Mouse (Mus musculus) neural tube, embryonic 14.5 days (tissue): Measurements from ENCODE around the gene Capn12. TPM values are rescaled to one million over a fixed set of nuclear protein-coding genes. Genes with fewer than 3 reads are reported as not detected.
"Not testable (repeated sequence)": the region's sequence is repeated elsewhere in the genome, so short reads cannot be mapped to it uniquely, and the experiment has no call there.

Experiments used
- ATAC-seq: fragments of 200-750 bp; cut with Nextera tagmentation; 2 replicates; pipeline ENCODE4 v1.8.0; 2017; ENCODE audit warnings: low read depth, mild to moderate bottlenecking, moderate TSS enrichment, moderate library complexity
- H3K27ac ChIP-seq: fragments of 300-500 bp; sonication (generic); 2 replicates; pipeline ENCODE4 v1.5.1; 2014; ENCODE audit warnings: low read depth, mild to moderate bottlenecking, control low read depth, low read length, moderate library complexity, mixed read lengths
- H3K27me3 ChIP-seq: fragments of 300-500 bp; sonication (generic); 2 replicates; pipeline ENCODE4 v1.6.1; 2014; ENCODE audit warnings: low read length; ENCODE audit not compliant: control insufficient read depth, insufficient read depth
- H3K36me3 ChIP-seq: fragments of 300-500 bp; sonication (generic); 2 replicates; pipeline ENCODE4 v1.6.1; 2014; ENCODE audit warnings: low read length, mixed read lengths; ENCODE audit not compliant: control insufficient read depth, insufficient read depth
- H3K4me1 ChIP-seq: fragments of 300-500 bp; sonication (generic); 2 replicates; pipeline ENCODE4 v1.6.1; 2014; ENCODE audit warnings: low read length; ENCODE audit not compliant: control insufficient read depth, insufficient read depth
- H3K4me2 ChIP-seq: fragments of 300-500 bp; sonication (generic); 2 replicates; pipeline ENCODE4 v1.6.1; 2014; ENCODE audit warnings: mild to moderate bottlenecking, low read depth, low read length, control low read depth
- H3K4me3 ChIP-seq: fragments of 300-500 bp; sonication (generic); 2 replicates; pipeline ENCODE4 v1.5.1; 2014; ENCODE audit warnings: low read depth, low read length, control low read depth, mixed read lengths
- H3K9ac ChIP-seq: fragments of 300-500 bp; sonication (generic); replicated peaks from 2 replicates; pipeline ENCODE4 v1.6.1; 2014; ENCODE audit warnings: low read depth, mild to moderate bottlenecking, control low read depth, low read length, mixed read lengths
- H3K9me3 ChIP-seq: fragments of 300-500 bp; sonication (generic); 2 replicates; pipeline ENCODE4 v1.6.1; 2016; ENCODE audit warnings: low read length; ENCODE audit not compliant: control insufficient read depth
- WGBS: fragments of 180-500 bp; shearing (Covaris S2); extraction: QIAGEN DNeasy Blood & Tissue Kit; methylation state at CpG from one replicate; pipeline ENCODE4 v1.1.7; 2014; 5-methylcytosine and 5-hydroxymethylcytosine counted together
- polyA plus RNA-seq: library from polyadenylated mRNA; unstranded; fragments of >200 nt; fragmentation: Nextera tagmentation; extraction: Ambion mirVana; gene quantifications from 2 replicates; pipeline ENCODE4 v1.2.1, GENCODE M21; 2014

Capn12 gene
- polyA plus RNA-seq, 1 experiment from 2014 or later, result 0.90 TPM

DNA sequence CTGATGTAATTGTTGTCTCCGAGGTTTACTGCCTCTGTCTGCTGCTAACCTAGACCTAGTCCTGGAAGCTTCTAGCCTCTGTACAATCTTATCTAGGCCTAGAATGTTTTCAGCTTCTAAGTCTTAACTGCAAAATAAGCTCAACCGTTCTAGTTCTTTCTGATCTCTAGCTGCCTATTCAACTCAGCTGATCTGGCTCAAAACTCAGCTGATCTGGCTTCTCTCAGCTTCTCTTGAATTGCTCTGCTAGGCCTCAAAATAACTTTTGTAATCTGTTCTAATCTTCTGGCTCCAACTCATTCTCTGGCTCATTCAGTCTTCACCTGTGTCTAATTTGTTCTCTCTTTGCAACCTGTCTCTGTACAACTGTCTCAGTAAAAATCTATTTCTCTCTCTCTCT lies 6.7 kb upstream of the Capn12 start:
- H3K36me3 ChIP-seq, result no peaks in the 10 kb centered on the region
- ATAC-seq, result no peak
- H3K4me3 ChIP-seq, result no peak overlapping the region
- no peaks in the 10 kb centered on the region for H3K9me3 ChIP-seq
- H3K4me1 ChIP-seq, result no peaks in the 10 kb centered on the region
- H3K4me2 ChIP-seq, result no peak overlapping the region
- WGBS, result 60% methylated on average over 2 of the region's 2 CpGs
- H3K27me3 ChIP-seq, result no peaks in the 10 kb centered on the region
- H3K27ac ChIP-seq, result no peak overlapping the region
- no peak overlapping the region for H3K9ac ChIP-seq

- Histone ChIP-seq H3K36me3 (no peaks in the 10 kb centered on the region), H3K4me2 (no peak overlapping the region), H3K9ac (no peak overlapping the region), H3K27ac (no peak overlapping the region), H3K4me1 (no peaks in the 10 kb centered on the region), H3K4me3 (no peak overlapping the region), H3K9me3 (no peaks in the 10 kb centered on the region), H3K27me3 (no peaks in the 10 kb centered on the region)
- WGBS, result 79% methylated on average over 4 of the region's 4 CpGs
- ATAC-seq, result no peak
Observed at GRCm38 (mm10) chr7:28876099-28876498, 5.1 kb upstream of the Capn12 start.

DNA sequence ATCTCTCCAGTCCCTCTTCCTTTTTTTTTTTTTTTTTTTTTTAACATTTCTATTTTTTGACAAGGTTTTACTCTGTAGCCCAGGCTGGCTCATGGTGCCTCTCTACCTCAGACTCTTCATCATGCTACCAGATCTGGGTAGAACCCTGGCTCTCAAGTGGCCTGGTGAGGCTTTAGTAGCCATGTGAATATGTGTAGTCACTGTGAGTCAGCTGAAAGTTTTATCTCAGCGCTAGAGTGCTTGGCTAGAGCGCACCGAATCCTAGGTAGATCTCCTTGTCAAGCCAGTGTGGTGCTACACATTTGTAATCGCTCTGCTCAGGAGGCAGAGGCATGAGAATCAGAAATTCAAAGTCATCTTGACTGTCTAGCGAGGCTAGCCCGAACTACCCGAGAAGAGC lies 4.1 kb upstream of the Capn12 start:
- Histone ChIP-seq H3K27ac (no peak overlapping the region), H3K9me3 (no peaks in the 10 kb centered on the region), H3K9ac (no peak overlapping the region), H3K4me2 (no peak overlapping the region), H3K4me3 (no peak overlapping the region), H3K4me1 (no peaks in the 10 kb centered on the region), H3K27me3 (no peaks in the 10 kb centered on the region), H3K36me3 (no peaks in the 10 kb centered on the region)
- ATAC-seq, result no peak
- 90% methylated on average over 7 of the region's 7 CpGs for WGBS

DNA sequence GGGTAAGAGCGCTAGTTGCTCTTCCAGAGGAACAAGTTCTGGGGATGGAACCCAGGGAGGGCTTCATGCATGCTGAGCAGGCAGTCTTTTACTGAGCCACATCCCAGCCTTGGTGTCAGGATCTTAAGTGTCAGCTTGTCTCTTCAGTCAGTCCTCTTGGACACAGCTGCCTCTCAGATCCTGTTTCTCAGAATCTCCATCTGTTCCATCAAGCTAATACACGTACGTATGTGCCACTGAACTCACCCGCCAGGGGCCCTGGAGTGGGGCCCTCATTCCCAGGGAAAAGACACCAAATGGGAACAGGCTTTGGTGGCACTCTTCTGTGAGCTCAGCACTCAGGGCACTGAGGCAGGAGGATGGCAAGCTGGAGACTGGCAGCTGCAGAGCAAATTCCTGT lies 3.4 kb upstream of the Capn12 start:
- H3K4me2 ChIP-seq, result no peak overlapping the region
- no peaks in the 10 kb centered on the region for H3K9me3 ChIP-seq
- no peaks in the 10 kb centered on the region for H3K27me3 ChIP-seq
- H3K4me1 ChIP-seq, result no peaks in the 10 kb centered on the region
- no peak overlapping the region for H3K9ac ChIP-seq
- no peaks in the 10 kb centered on the region for H3K36me3 ChIP-seq
- no peak overlapping the region for H3K4me3 ChIP-seq
- no peak for ATAC-seq
- 80% methylated on average over 4 of the region's 4 CpGs for WGBS
- H3K27ac ChIP-seq, result no peak overlapping the region

- H3K27ac ChIP-seq, result no peak overlapping the region
- no peaks in the 10 kb centered on the region for H3K9me3 ChIP-seq
- ATAC-seq, result no peak
- no peaks in the 10 kb centered on the region for H3K36me3 ChIP-seq
- no peaks in the 10 kb centered on the region for H3K4me1 ChIP-seq
- 78% methylated on average over 7 of the region's 7 CpGs for WGBS
- H3K9ac ChIP-seq, result no peak overlapping the region
- H3K27me3 ChIP-seq, result no peaks in the 10 kb centered on the region
- H3K4me3 ChIP-seq, result no peak overlapping the region
- H3K4me2 ChIP-seq, result no peak overlapping the region
Observed at GRCm38 (mm10) chr7:28879606-28880005, 1.6 kb upstream of the Capn12 start.

DNA sequence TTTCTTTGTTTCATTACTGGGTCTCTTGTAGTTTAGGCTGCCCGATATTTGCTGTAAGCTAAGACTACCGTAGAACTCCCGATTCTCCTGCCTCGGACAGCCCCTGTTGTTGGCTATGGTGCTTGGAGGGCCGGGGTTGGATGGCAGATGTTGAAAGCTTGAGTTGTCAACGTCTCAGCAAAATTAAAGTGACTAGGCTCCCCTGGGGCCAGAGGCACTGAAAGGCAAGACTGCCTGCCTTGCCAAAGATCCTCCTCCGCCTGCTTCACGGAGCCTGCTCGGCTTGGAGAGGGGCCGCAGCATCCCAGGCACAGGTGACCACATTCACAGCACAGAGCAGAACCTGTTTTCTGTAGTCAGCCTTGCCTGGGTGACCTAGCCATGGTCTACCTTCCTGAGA lies 668 bp upstream of the Capn12 start:
- H3K27ac ChIP-seq, result no peak overlapping the region
- no peak overlapping the region for H3K4me2 ChIP-seq
- 73% methylated on average over 10 of the region's 10 CpGs for WGBS
- no peak for ATAC-seq
- H3K9me3 ChIP-seq, result no peaks in the 10 kb centered on the region
- H3K36me3 ChIP-seq, result no peaks in the 10 kb centered on the region
- no peaks in the 10 kb centered on the region for H3K4me1 ChIP-seq
- no peak overlapping the region for H3K9ac ChIP-seq
- H3K4me3 ChIP-seq, result no peak overlapping the region
- H3K27me3 ChIP-seq, result no peaks in the 10 kb centered on the region

DNA sequence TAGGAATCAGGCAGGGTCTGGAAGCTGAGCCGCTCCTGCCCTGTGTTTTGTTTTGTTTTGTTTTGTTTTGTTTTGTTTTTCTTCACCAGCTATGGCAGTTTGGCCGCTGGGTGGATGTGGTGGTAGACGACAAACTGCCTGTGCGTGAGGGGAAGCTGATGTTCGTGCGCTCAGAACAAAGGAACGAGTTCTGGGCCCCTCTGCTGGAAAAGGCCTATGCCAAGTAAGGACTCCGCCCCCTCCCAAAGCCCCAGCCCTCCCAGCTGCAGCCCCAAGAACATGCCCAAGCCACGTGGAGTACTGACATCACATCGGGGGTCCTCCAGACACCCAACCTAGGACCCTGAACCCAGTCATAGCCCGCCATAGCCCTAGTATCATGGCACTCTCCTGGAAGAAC lies 1.8 kb downstream of the Capn12 start:
- no peak overlapping the region for H3K27ac ChIP-seq
- WGBS, result 81% methylated on average over 11 of the region's 11 CpGs
- peaks cover 7% of the 10 kb centered on the region; the same call in 1 of the 2 replicates for H3K27me3 ChIP-seq
- no peaks in the 10 kb centered on the region for H3K36me3 ChIP-seq
- no peak overlapping the region for H3K4me3 ChIP-seq
- no peak overlapping the region for H3K9ac ChIP-seq
- H3K9me3 ChIP-seq, result no peaks in the 10 kb centered on the region
- ATAC-seq, result no peak
- H3K4me2 ChIP-seq, result no peak overlapping the region
- H3K4me1 ChIP-seq, result no peaks in the 10 kb centered on the region

DNA sequence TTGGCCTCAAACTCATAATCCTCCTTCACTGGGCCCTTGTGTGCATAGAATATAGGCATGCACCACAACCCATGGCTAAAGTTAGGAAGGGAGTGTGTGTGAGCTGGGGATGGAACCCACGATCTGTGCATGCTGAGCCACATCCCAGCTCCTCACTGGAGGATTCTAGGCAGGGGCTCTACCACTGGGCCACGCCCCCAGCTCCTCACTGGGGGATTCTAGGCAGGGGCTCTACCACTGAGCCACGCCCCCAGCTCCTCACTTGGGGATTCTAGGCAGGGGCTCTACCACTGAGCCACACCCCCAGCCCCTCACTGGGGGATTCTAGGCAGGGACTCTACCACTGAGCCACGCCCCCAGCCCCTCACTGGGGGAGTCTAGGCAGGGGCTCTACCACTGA lies 2.5 kb downstream of the Capn12 start:
- H3K4me3 ChIP-seq, H3K27ac ChIP-seq, H3K36me3 ChIP-seq, H3K9ac ChIP-seq, H3K4me2 ChIP-seq, H3K9me3 ChIP-seq, H3K4me1 ChIP-seq, ATAC-seq: not testable (repeated sequence)
- peaks cover 10% of the 10 kb centered on the region for H3K27me3 ChIP-seq
- 93% methylated on average over 4 of the region's 4 CpGs for WGBS

GRCm38 (mm10) chr7:28886486-28886885 lies 5.3 kb downstream of the Capn12 start:
- H3K9ac ChIP-seq, result no peak overlapping the region
- H3K9me3 ChIP-seq, result no peaks in the 10 kb centered on the region
- H3K36me3 ChIP-seq, result 0 out of 2 replicates have a peak, but pooled peaks cover 6% of the 10 kb centered on the region
- 28% methylated on average over 14 of the region's 14 CpGs for WGBS
- H3K4me1 ChIP-seq, result no peaks in the 10 kb centered on the region
- H3K4me2 ChIP-seq, result no peak overlapping the region
- H3K27ac ChIP-seq, result no peak overlapping the region
- no peak overlapping the region for H3K4me3 ChIP-seq
- peaks cover 22% of the 10 kb centered on the region for H3K27me3 ChIP-seq
- no peak for ATAC-seq
